Mouse (Mus musculus) Patski (cell line): ENCODE data around the gene Robo2. TPM values are rescaled to one million over a fixed set of nuclear protein-coding genes. Genes with fewer than 3 reads are reported as not detected.

Experiments used
- ATAC-seq: fragments of 100-300 bp; one replicate; pipeline ENCODE4 v1.8.0; 2021
- CTCF ChIA-PET: fragments of 350-600 bp; sonication (Branson Sonifier 250); formaldehyde crosslinking; loops from one replicate; lab custom pipeline; 2022; ENCODE audit warnings: inconsistent platforms; lab: Charles Lee
- POLR2A ChIA-PET: fragments of 350-600 bp; sonication (Branson Sonifier 250); formaldehyde crosslinking; loops from one replicate; lab custom pipeline; 2022; ENCODE audit warnings: antibody characterized with exemption, inconsistent platforms; lab: Charles Lee
- DNase-seq: peaks from one replicate; pipeline ENCODE4 v3.0.0-alpha.2; 2011; ENCODE audit warnings: low read depth, low spot score
- H3K27me3 ChIP-seq: fragments of 371-371 bp; one replicate; pipeline ENCODE4 v1.5.1; 2021
- CTCF ChIP-seq: fragments of 100-300 bp; IDR thresholded peaks from one replicate; pipeline ENCODE4 v1.5.1; 2021
- in situ Hi-C: fragments of 300-500 bp; cut with MboI; formaldehyde crosslinking; loops from 3 replicates; pipeline ENCODE4 v1.11.1; 2018; ENCODE audit warnings: low pct_unique_long_range_greater_than_20kb, mixed read lengths
- polyA plus RNA-seq: library from polyadenylated mRNA; unstranded; gene quantifications from one replicate; pipeline ENCODE4 v1.2.3, GENCODE M21; 2021

Robo2 gene
- polyA plus RNA-seq, 1 experiment from 2014 or later = 0.01 TPM

DNA sequence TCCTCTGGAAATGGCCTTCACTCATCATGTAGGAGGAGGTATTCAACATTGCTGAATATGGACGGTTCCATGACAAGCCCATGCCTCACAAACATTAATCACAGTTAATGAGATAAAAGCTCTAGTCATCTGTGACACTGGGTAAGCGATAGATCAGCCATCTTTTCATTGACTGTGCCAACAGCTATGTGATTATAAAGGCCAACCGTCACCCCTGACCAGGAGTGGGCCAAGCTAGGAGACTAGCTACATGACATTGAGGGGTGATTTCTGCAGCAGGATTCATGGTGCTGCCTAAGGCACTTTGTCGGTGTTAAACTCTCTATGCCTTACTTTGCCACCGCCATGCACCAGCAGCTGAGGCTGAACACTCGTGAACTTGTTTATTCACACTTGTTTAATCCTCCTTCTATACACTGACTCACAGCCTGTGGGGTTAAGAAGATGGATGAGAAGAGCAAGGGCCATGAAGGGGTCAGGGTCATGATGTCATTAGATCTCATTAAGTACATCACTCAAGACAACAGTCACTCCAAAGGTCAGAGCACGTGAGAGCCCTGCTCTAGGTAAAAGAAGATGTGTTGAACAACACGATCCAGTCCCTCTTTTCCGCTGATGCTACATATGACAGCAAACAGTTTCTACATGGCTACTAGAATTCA is 72.5 kb downstream of the Robo2 start:
- in situ Hi-C loops = no loop called here
- ChIA-PET CTCF (no interaction called here), POLR2A (no interaction called here)
- no peak for TF ChIP-seq CTCF
- H3K27me3 ChIP-seq = no peaks in the 10 kb centered on the region
- DNase-seq = no peak
- no peak for ATAC-seq

DNA sequence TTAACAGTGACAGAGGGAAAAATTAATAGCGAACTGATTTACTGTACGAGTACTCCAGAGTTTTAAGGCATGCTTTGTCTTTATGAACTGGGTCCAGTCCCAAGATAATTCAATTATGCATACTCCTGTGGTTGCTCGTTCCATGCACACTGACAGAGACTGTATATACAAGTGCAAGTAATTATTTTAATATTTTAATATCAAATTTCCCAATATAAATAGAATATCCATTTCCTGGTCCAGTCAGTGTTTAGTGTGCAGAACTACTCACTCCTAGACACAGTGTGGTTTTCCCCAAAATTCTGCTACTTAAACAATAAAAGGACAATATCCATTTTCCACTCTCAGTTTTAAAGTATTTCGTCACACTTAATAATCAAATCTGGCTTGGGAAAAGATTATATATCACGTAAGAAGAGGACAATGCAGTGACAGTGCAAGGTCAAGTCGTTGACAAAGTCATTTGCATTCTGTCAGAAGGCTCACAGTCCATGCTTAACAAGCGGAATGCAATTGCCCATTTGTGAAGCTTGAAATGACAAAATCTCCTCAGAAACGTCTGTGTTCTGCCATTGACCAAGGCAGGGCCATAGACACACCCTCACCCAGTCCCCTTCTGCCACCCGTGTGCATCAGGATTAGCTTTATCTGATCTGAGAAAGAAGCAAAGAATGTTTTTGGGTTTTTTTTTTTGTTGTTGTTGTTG is 89.8 kb downstream of the Robo2 start:
- in situ Hi-C loops = no loop called here
- no peak for TF ChIP-seq CTCF
- POLR2A ChIA-PET = no interaction called here
- DNase-seq = no peak
- peaks cover 2% of the 10 kb centered on the region for H3K27me3 ChIP-seq
- no peak for ATAC-seq
- CTCF ChIA-PET = no interaction called here

DNA sequence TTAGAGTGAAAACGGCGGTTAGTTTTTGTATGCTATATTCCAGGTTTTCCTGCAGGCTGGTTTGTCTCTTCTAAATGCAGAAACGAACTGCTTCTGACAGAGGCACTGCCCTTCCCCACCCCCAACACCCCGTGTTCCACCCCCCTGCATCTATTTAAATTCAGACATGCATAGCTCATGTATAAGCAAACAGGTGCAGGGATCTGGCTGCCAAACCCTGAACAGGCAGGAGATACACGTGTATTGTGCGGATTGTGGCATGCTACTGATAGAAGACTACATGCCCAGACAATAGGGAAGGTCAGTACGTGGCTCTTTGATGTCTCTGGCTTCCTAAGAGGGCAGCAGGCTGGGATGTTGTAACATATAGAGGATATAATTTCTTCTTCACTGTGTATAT is 95.5 kb downstream of the Robo2 start:
- in situ Hi-C loops = no loop called here
- DNase-seq (no peak), ATAC-seq (no peak)
- POLR2A ChIA-PET = no interaction called here
- CTCF ChIA-PET = no interaction called here
- no peaks in the 10 kb centered on the region for H3K27me3 ChIP-seq
- no peak for TF ChIP-seq CTCF

DNA sequence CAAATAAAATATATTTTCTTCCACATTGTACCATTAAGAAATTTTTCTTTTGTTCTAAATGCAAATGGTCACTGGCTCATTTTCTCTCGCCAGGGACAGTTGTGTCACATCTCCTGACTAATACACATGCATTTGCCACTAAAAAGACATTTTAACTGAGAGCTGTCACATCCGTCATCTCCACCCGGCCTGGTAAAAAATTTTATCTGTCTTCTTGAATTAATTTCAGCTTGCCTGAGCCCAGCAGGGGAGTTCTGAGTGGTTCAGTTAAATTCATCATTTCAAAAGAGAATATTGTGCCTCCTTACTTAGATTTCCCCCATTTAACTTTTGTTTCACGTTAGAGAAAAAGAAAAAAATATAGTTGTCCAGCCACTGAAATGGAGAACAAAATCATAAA is 98.4 kb downstream of the Robo2 start:
- no peak for TF ChIP-seq CTCF
- in situ Hi-C loops = no loop called here
- CTCF ChIA-PET = no interaction called here
- POLR2A ChIA-PET = no interaction called here
- DNase-seq (no peak), ATAC-seq (no peak)
- H3K27me3 ChIP-seq = no peaks in the 10 kb centered on the region

DNA sequence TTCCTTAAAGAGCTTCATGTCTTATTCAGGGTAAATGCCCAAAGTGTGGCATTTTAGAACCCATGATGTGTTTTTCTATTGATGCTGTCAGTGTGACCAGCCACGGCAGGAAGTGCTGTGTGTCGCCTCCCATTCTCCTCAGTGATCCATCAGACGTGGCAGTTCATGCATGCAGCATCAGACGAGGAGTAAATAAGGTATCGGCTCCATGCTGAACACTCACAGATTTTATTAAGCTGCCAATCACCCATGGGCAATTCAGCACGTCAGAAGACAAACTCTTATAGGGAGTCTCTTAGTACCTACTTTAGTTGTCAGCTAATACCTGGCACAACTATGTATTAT is 104.1 kb downstream of the Robo2 start:
- CTCF ChIA-PET = no interaction called here
- TF ChIP-seq CTCF = no peak
- peaks cover 4% of the 10 kb centered on the region for H3K27me3 ChIP-seq
- in situ Hi-C loops = no loop called here
- DNase-seq (no peak), ATAC-seq (no peak)
- POLR2A ChIA-PET = no interaction called here

DNA sequence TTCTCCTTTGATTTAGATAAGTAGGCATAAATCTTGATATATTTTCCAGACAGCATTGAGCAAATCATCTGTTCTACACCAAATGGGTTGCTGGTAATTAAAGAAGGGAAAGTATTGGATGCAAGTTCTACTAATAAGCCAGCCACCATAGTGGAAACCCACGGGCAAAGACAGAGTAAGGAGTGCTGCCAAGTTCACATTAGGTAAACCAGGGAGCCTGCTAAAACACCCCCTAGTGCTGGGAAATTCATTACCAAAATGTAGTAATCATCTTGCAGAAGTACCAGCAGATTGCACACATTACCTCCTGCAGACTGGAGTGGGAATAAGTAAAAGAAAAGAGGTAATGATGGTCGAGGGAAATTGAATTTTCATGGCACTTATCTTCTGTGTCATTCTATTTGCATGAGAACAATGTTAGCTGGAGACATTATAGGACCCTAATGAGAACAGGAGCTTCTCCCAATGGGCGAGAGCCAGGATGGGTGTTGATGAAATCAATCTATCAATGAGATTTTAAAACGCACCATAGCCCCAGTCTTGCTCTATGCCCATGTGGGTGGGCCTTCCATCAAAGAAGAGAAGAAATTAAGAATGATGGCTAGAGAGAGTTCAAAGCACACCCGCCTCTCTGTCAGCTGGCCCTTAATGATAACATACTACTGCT is 104.6 kb downstream of the Robo2 start:
- in situ Hi-C loops = no loop called here
- POLR2A ChIA-PET = no interaction called here
- CTCF ChIA-PET = interaction anchor here (0.6 kb wide), 1 partner anchor 46 kb away, joined by 3 read pairs; no protein-coding TSS in a partner anchor
- DNase-seq = no peak
- no peak for TF ChIP-seq CTCF
- H3K27me3 ChIP-seq = peaks cover 4% of the 10 kb centered on the region
- ATAC-seq = no peak

DNA sequence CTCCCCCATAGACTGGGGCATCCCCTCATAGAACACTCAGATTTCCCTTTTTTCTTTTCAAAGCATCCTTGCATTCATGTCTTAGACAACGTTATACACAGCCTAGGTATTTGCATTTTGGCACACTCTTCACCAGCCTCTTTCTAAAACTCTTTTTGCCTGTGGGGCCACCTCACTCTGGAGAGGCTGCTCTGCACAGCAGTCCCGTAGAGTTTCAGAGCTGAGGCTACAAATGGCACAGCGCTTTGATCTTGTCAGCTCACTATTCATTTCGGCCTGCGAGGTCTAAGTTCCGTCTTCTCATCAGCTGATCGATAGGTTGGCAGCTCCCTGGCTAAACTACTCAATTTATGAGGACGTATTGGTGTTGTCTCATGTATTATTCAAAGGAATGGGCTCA is 123.7 kb downstream of the Robo2 start:
- no peak for DNase-seq
- no peak for TF ChIP-seq CTCF
- in situ Hi-C loops = no loop called here
- ChIA-PET CTCF (no interaction called here), POLR2A (no interaction called here)
- peaks cover 3% of the 10 kb centered on the region for H3K27me3 ChIP-seq
- no peak for ATAC-seq

DNA sequence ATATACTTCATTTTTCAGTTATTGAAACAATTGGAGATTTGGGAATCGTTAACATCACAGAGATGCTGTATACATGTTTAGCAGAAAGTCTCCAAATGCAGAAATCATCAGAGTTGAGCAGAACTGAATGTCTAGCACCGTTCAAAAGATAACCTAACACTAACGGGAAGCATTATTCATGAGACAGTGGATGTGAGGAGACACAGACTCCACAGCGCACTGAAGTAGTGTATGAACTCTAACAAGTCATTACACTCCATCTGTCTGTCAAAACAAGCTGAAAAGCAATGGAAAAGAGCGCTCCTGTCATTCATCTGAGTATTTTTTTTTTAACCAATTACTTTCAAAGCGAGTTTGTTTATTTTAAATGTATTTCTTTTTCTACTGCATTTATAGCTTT is 129.1 kb downstream of the Robo2 start:
- in situ Hi-C loops = no loop called here
- no peaks in the 10 kb centered on the region for H3K27me3 ChIP-seq
- ChIA-PET CTCF (no interaction called here), POLR2A (no interaction called here)
- DNase-seq (no peak), ATAC-seq (no peak)
- no peak for TF ChIP-seq CTCF

DNA sequence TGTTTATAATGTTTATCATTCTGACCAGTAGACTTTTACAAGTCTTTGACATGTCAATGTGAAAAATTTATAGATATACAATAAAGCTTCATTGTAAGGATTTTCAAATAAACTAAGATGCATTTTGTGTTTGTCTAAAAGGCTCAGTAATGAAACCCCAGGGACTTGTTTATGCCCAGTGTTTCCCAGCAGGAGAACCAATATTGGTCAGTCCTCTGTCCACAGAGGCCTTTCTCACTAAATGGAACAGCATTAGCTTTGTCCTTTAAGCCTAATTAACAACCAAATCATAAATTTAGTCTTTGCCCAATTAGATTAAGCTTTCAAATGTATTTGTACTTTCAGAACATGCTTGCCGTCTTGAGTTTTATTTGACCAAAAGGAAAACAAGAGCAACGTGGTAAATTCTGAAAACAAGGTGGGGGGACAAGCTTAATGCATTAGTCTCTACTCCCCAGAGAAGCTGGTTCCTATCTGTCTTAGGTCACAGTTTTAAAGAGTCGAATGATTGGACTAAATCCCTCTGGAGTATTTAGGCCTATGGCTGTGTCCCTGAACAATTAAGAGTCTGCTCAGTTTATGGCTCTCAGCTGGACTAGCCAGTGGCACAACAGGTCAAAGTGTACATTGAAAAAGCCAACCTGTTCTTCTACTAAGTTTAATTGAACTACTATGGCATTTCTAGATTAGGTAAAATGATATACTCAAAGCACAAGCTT is 134.6 kb downstream of the Robo2 start:
- no peak for ATAC-seq

DNA sequence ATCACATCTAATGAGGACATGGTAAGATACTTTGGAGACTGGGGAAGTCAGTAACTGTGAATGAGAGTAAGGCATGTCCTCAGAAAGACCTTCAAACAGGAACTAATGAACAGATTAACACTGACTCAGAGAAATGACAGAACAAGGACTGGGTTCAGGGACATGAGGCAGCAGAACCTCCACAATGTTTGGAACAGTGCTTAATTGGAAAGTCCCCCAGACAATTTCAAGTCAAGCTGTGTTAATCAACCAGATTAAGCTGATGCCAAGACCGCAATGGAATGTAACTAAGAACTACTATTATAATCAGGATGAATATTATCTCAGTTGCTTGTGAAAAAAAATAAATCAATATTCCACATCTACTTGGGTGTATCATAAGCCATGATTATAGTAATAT is 137.0 kb downstream of the Robo2 start:
- no peak for ATAC-seq
- in situ Hi-C loops = no loop called here
- CTCF ChIA-PET = no interaction called here

More for the DNA sequence above, 134.6 kb downstream of the Robo2 start:
- in situ Hi-C loops = no loop called here
- H3K27me3 ChIP-seq = no peaks in the 10 kb centered on the region
- TF ChIP-seq CTCF = no peak
- POLR2A ChIA-PET = no interaction called here
- DNase-seq = no peak
- CTCF ChIA-PET = interaction anchor here (0.9 kb wide), 1 partner anchor 10 kb away, joined by 3 read pairs; no protein-coding TSS in a partner anchor

More for the DNA sequence above, 137.0 kb downstream of the Robo2 start:
- TF ChIP-seq CTCF = no peak
- POLR2A ChIA-PET = no interaction called here
- H3K27me3 ChIP-seq = no peaks in the 10 kb centered on the region
- no peak for DNase-seq
